Mouse (Mus musculus) testis, adult 2 months (tissue): ENCODE data around the gene Rpusd3. TPM values are rescaled to one million over a fixed set of nuclear protein-coding genes. Genes with fewer than 3 reads are reported as not detected.

Experiments
- H3K27ac ChIP-seq: fragments of 200-500 bp; 2 replicates; pipeline ENCODE4 v1.5.1; 2012; ENCODE audit warnings: low read depth, low read length; ENCODE audit not compliant: control insufficient read depth, insufficient read depth
- H3K27me3 ChIP-seq: fragments of 200-500 bp; 2 replicates; pipeline ENCODE4 v1.6.1; 2012; ENCODE audit warnings: mild to moderate bottlenecking, low read length, moderate library complexity; ENCODE audit not compliant: control insufficient read depth, insufficient read depth
- H3K36me3 ChIP-seq: fragments of 200-500 bp; 2 replicates; pipeline ENCODE4 v1.6.1; 2012; ENCODE audit warnings: mild to moderate bottlenecking, low read length; ENCODE audit not compliant: control insufficient read depth, insufficient read depth
- H3K4me1 ChIP-seq: fragments of 200-500 bp; 2 replicates; pipeline ENCODE4 v1.6.1; 2012; ENCODE audit warnings: low read length; ENCODE audit not compliant: control insufficient read depth, insufficient read depth
- H3K4me3 ChIP-seq: fragments of 200-500 bp; 2 replicates; pipeline ENCODE4 v1.5.1; 2012; ENCODE audit warnings: low read depth, mild to moderate bottlenecking, low read length, moderate library complexity, mixed read lengths; ENCODE audit not compliant: control insufficient read depth
- CTCF ChIP-seq: fragments of 200-500 bp; IDR thresholded peaks from 2 replicates; pipeline ENCODE4 v1.5.1; 2012; ENCODE audit warnings: low read depth, mild to moderate bottlenecking, inconsistent platforms, low read length, moderate library complexity; ENCODE audit not compliant: control insufficient read depth, insufficient read depth, insufficient replicate concordance
- POLR2A ChIP-seq: fragments of 200-500 bp; IDR thresholded peaks from 2 replicates; pipeline ENCODE4 v1.6.1; 2012; ENCODE audit warnings: low read depth, mild to moderate bottlenecking, inconsistent platforms, low read length, moderate library complexity; ENCODE audit not compliant: control insufficient read depth
- polyA plus RNA-seq: library from polyadenylated mRNA; depleted of rRNA; stranded (reverse); fragments of >200 nt; gene quantifications from 2 replicates; pipeline ENCODE4 v1.2.3, GENCODE M21; 2012; rRNA removed

Rpusd3 gene
- 28.3 and 32.4 TPM in 2 replicates for polyA plus RNA-seq

DNA sequence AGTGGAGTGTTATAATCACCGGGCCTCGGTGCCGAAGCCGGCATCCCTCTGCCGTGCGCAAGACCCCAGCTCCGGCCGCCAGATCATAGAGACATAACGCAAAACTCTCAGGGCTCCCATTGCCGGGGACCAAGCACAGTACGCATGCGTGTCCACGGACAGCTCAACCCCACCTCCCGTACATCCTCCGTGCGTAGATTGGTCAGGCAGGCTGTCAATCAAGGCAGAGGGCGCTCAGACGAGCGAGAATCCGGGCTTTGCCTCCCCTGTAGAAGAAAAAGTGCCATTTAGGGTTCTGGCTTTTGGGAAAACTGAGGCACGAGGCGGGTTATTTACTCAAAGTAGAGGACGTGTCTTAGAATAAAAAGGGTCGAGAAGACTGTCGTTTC is at the start of gene Rpusd3:
Gene Rpusd3 (minus strand): TSS at position 142 of the 389 bp plus-strand sequence.
- Histone ChIP-seq H3K27ac (0 out of 2 replicates have a peak within 1 kb of the TSS, but pooled peaks have one; percentile 33), H3K36me3 (no peaks in the 10 kb centered on the region), H3K27me3 (no peaks in the 10 kb centered on the region), H3K4me1 (peaks cover 9% of the 10 kb centered on the region), H3K4me3 (peak within 1 kb of the TSS; percentile 95)
- TF ChIP-seq CTCF (no peak), POLR2A (peak; percentile 61; the same call in 1 of the 2 replicates)

DNA sequence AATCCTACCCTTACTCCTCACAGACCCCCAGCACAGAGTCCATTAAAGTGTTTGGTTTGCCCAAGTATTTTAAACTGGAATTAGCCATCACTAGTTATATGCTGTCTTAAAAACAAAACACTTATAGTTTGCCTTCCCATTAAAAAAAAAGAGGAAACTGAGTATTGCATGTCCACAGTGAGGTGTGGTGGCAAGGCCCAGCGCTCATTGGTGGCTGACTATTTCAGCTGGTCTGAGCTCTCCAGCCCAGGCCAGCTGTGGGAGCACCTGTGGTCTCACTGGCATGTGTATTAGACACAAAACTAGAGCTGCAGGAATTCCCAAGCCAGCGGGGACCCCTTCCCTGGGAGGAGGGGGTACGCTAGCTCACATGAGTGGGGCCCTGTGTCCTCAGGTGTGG is 49.4 kb upstream of the Rpusd3 start:
- Histone ChIP-seq H3K4me1 (peaks cover 7% of the 10 kb centered on the region), H3K27ac (no peak overlapping the region), H3K36me3 (no peaks in the 10 kb centered on the region), H3K4me3 (no peak overlapping the region), H3K27me3 (no peaks in the 10 kb centered on the region)
- no peak for TF ChIP-seq CTCF
- no peak for TF ChIP-seq POLR2A

DNA sequence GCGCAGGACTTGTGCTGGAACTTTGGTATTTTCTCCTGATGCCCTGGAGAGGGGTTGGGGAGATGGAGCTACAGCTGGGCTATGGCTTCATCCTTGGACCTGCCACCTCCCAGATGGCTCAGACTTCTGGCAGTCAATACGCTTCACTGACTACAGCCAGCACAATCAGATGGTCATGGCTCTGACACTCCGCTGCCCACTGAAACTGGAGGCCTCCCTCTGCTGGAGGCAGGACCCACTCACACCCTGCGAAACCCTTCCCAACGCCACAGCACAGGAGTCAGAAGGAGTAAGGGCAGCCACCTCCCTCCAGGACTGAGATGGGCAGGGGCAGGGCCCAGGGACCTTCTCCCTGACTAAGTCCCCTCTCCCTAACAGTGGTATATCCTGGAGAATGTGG is 46.5 kb upstream of the Rpusd3 start:
- H3K36me3 ChIP-seq = no peaks in the 10 kb centered on the region
- H3K27ac ChIP-seq = no peak overlapping the region
- peaks cover 7% of the 10 kb centered on the region for H3K4me1 ChIP-seq
- TF ChIP-seq CTCF = peak; percentile 34; the same call in 1 of the 2 replicates
- TF ChIP-seq POLR2A = no peak
- H3K4me3 ChIP-seq = no peak overlapping the region
- no peaks in the 10 kb centered on the region for H3K27me3 ChIP-seq

DNA sequence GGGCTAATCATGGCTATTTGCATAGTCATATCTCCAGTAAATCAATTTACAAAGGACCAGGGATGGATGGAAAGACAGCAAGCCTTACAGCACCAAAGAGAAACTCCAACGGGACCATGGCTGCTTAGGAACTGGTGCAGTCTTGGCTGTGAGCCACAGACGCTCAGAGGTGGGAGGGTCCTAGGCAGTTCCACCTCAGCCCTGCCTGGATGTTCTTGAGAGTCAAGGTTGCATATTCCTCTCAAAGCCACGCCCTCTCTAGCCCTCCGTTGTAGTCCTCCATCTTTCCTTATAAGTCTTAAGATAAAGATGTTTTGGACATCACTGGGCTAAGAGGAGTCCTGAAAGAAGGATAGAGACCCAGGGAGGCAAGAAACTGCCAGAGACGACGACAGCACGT is 44.9 kb upstream of the Rpusd3 start:
- H3K4me3 ChIP-seq = no peak overlapping the region
- no peak overlapping the region for H3K27ac ChIP-seq
- H3K36me3 ChIP-seq = no peaks in the 10 kb centered on the region
- no peaks in the 10 kb centered on the region for H3K27me3 ChIP-seq
- no peaks in the 10 kb centered on the region for H3K4me1 ChIP-seq
- TF ChIP-seq CTCF = no peak
- no peak for TF ChIP-seq POLR2A

DNA sequence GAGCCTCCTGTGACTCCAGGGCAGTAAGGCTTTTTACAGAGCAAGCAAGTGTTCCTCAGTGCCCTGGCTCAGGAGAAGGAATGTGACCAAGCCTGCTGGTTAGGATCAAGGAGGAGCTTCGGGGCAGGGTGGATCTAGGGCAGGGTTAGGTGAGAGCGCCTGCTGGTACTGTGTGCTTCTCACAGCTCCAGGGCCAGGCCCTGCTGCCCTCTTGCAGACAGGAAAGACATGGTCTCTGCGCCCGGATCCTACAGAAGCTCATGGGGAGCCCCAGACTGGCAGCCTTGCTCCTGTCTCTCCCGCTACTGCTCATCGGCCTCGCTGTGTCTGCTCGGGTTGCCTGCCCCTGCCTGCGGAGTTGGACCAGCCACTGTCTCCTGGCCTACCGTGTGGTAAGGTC is 39.5 kb upstream of the Rpusd3 start:
- peak overlapping the region; percentile 4 for H3K4me3 ChIP-seq
- TF ChIP-seq POLR2A = no peak
- TF ChIP-seq CTCF = no peak
- peak overlapping the region; percentile 27 for H3K27ac ChIP-seq
- no peaks in the 10 kb centered on the region for H3K4me1 ChIP-seq
- H3K27me3 ChIP-seq = no peaks in the 10 kb centered on the region
- H3K36me3 ChIP-seq = no peaks in the 10 kb centered on the region

DNA sequence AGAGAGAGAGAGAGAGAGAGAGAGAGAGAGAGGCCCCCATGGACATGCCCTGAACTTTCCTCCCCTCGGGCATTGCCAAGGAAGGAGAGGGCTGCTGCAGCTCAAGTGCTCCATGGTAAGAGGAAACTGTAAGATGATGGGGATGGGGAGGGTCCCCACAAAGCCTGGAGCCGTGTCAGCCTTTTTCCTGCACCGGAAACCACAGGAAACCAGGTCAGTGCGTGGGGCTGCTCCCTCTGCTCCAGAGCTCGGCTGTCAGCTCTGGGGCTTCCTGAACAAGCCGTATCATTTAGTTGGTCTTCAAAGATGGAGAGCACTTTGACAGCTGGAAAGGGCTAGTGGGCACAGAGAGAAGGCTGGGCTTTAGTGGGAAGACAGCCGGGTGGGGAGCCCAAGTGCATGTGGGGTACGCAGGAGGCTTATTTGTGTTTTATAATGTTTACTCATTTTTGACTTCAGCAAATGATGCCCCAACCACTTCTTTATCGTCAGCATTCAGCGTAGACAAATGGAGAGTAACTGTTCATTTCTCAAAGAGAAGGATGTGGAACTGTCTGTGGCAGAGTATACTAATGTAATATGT is 38.9 kb upstream of the Rpusd3 start, which contains the start of gene Il17re:
Gene Il17re (plus strand): TSS at position 533 of the 583 bp plus-strand sequence.
- Histone ChIP-seq H3K4me1 (no peaks in the 10 kb centered on the region), H3K36me3 (no peaks in the 10 kb centered on the region), H3K27ac (peak within 1 kb of the TSS; percentile 27), H3K27me3 (no peaks in the 10 kb centered on the region), H3K4me3 (peak within 1 kb of the TSS; percentile 4)
- TF ChIP-seq POLR2A = no peak
- no peak for TF ChIP-seq CTCF

DNA sequence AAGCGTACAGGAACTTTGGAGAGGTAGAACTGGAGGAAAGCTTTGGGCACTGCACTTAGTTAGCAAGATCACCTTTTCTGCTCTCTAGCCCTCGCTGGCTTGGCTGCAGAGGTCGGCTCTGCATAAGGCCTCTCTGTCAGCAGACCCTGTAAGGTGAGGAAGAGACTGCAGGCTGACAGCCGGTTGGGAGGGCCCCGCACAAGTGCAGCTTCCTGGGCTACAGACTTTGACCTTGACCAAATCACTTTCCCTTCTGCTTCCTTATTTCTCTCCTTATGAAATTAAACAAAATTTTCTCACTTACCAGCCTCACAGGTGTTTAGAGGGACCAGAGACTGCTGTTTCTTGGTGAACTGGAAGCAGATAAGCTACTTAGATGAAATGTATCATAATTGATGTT is 35.9 kb upstream of the Rpusd3 start:
- Histone ChIP-seq H3K4me3 (no peak overlapping the region), H3K27me3 (no peaks in the 10 kb centered on the region), H3K27ac (no peak overlapping the region), H3K36me3 (no peaks in the 10 kb centered on the region), H3K4me1 (no peaks in the 10 kb centered on the region)
- TF ChIP-seq CTCF (no peak), POLR2A (no peak)

DNA sequence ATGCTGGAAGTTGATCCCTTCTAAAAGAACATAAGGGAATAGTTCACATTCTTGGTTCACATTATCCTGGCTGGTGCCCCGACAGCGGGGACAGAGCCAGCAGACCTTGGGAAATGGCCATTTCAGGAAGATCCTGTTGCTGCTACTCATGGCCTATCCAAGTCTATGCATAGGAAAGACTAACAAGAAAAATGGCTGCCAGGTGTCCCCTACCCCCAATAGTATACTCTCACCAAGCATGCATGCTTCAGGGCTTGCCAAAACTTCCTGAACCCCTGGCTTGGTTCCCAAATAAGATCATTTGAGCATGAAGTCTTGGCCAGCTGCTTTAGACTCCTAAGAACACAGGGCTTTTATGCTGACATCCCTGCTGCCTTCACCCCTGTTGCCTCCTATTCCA is 32.7 kb upstream of the Rpusd3 start:
- Histone ChIP-seq H3K27me3 (no peaks in the 10 kb centered on the region), H3K4me3 (no peak overlapping the region), H3K27ac (peak overlapping the region; percentile 10; the same call in 1 of the 2 replicates), H3K36me3 (peaks cover 1% of the 10 kb centered on the region; the same call in 1 of the 2 replicates), H3K4me1 (no peaks in the 10 kb centered on the region)
- TF ChIP-seq POLR2A = no peak
- no peak for TF ChIP-seq CTCF
